Mouse (Mus musculus): Measurements from ENCODE around the gene Ttll11.

DNA sequence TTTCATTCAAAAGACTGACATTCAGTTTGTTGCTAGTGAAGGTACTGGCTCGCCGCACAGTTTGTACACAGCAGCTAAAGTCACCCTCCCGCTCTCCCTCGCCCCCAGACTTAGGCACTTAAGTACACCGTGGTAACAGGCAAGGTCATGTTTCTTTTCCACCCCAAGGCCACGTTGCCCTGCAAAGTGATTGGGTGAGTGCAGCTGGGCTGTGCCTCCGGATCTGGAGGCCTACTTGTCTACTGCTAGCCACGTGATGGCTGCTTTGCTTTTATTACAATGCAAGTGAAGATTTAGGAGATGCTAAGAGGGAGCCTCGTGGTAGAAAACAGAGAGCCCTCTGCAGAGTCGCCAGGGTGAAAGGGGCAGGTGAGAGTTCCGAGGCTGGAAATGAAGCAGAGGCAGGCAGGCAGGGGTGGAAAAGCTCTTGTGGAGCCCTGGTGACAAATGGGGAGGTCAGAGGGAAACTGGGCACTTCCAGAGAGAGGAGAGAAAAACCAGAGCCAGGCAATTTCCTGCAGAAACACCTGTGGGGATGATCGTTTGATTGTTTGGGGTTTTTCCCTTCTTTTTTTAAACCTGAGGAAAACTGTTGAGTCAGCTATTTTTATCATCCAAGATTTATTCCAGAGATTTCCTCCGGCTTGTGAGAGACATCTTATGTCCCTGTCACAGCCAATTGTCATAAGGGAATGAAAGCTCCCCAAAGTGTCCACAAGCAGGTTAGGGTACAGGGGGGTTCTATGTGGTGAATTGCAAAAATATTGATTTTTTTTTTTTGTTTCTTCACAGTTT, 135.6 kb downstream of the Ttll11 start:
- TF ChIP-seq POLR2A (IDR thresholded peaks at IDR 0.05; ENCODE audit: low read depth, low read length) (no peak), CTCF (IDR thresholded peaks at IDR 0.05; ENCODE audit: extremely low read depth, insufficient read length, insufficient replicate concordance, low read depth, low read length) (no peak)
